Mouse (Mus musculus) brown adipose tissue, adult 24 weeks (tissue): ENCODE results near the gene Itgb6. TPM values are rescaled to one million over a fixed set of nuclear protein-coding genes. Genes with fewer than 3 reads are reported as not detected.

Source experiments
- H3K27ac ChIP-seq: fragments of 200-500 bp; replicated peaks from 2 replicates; pipeline ENCODE4 v1.5.1; 2012; ENCODE audit warnings: low read depth, mild to moderate bottlenecking, low read length
- H3K4me1 ChIP-seq: fragments of 200-500 bp; 2 replicates; pipeline ENCODE4 v1.6.1; 2012; ENCODE audit warnings: low read length, mixed read lengths; ENCODE audit not compliant: control insufficient read depth, insufficient read depth, insufficient read length
- H3K4me3 ChIP-seq: fragments of 200-500 bp; 2 replicates; pipeline ENCODE4 v1.5.1; 2012; ENCODE audit warnings: low read depth, mild to moderate bottlenecking, low read length, moderate library complexity; ENCODE audit not compliant: insufficient read depth
- polyA plus RNA-seq: library from polyadenylated mRNA; stranded (reverse); fragments of >200 nt; gene quantifications from 2 replicates; pipeline ENCODE4 v1.2.4, GENCODE M21; 2012; ENCODE audit not compliant: missing spikeins, insufficient read depth, insufficient read length

The Itgb6 gene
- polyA plus RNA-seq, 1 experiment: not detected

DNA sequence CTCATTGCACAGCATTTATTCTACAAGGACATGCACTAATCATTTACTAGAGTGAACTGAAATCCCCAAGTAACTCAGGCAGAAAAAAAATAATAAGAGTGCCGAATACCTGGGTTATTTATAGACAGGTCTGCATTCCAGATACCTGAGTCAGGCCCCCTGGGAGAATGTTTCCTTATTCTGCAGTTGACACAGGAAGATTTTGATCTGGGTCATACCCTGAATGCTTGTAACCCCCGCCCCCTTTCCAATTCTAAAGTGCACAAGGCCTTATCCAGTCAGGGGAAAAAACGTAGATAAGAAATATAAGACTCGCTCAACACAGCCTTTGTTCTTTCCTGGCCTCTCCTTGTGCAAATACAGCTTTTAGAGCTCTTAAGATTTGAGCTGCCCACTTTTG is 19.1 kb downstream of the Itgb6 start:
- Histone ChIP-seq H3K4me1 (peaks cover 8% of the 10 kb centered on the region; the same call in 1 of the 2 replicates), H3K27ac (no peak overlapping the region), H3K4me3 (no peak overlapping the region)

DNA sequence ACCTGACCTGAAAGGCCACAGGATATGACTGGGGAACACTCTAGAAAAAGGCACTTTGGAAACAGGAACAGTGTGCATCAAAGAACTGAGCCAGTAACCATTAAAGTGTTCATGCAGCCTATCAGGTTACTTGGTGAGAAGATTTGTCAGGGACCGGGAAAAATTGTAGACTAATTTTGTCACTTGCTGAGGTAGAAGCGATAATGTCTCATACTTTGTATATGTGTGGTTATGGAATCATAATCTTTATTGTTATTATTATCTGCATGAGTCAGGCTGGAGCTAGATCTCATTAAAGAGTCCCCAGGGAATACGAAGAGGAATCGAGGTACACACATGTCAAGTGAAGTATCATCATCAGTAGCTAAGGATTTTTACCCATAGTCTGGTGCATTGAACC is 21.5 kb downstream of the Itgb6 start:
- no peak overlapping the region for H3K4me3 ChIP-seq
- H3K27ac ChIP-seq: no peak overlapping the region
- H3K4me1 ChIP-seq: peaks cover 16% of the 10 kb centered on the region

DNA sequence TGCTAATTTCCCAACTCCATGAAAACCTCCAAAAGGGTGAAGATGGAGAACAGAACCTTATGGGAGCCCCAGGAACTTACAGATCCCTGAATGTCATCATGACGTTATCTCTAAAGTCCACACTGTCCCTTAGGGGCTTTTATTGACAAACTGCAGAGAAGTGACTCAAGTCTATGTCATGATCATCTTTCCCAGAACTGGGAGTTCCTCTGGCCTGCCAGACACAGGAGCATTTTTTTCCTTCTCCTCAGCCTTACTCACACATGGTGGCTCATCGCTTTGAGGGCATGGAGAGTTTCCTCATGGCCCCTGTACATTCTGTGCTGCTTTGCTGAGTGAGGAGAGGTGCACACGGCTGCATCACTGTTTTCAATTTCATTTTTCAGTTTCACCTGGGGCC is 22.4 kb downstream of the Itgb6 start:
- Histone ChIP-seq H3K4me1 (peaks cover 16% of the 10 kb centered on the region), H3K27ac (peak overlapping the region; percentile 28)

DNA sequence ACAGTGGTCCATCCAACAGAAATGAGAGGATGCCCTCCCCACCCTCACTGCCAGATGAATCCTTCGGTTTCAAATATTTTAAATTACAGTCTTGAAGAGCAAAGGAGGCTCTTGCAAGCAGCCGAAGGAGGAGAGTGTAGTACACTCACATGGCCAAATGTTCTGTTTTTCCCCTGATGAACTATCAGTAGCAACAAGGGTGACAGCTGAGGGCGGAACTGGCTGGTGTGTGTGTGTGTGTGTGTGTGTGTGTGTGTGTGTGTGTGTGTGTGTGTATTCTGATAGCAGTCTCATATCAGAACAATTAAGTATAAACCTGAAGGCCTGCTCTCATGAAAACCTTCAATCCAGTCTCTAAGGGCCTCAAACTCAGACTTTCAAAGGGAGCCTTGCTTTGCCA is 22.9 kb downstream of the Itgb6 start:
- Histone ChIP-seq H3K4me1 (peaks cover 16% of the 10 kb centered on the region), H3K27ac (peak overlapping the region; percentile 28), H3K4me3 (no peak overlapping the region)

More for the DNA sequence above, 22.4 kb downstream of the Itgb6 start:
- H3K4me3 ChIP-seq: no peak overlapping the region

DNA sequence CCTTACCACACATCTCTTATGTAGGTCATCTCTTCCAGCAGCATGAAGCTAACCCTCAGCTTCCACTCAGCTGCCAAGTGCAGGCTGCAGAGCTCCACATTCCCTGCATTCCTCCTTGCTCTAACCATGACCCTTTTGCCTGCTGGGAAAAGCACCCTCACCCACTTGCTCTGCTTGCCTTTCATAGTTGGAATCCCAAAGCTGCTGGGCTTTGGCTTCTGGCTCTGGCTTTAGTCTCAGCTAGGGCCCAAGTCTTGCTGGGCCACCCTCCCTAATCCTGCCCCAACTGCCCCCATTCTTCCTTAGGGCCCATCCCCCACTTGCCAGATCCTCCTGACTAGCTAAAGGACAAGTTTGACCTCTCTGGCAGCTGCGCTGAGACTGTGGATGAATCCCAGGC is 24.3 kb downstream of the Itgb6 start:
- Histone ChIP-seq H3K4me3 (no peak overlapping the region), H3K4me1 (peaks cover 16% of the 10 kb centered on the region), H3K27ac (peak overlapping the region; percentile 53)

DNA sequence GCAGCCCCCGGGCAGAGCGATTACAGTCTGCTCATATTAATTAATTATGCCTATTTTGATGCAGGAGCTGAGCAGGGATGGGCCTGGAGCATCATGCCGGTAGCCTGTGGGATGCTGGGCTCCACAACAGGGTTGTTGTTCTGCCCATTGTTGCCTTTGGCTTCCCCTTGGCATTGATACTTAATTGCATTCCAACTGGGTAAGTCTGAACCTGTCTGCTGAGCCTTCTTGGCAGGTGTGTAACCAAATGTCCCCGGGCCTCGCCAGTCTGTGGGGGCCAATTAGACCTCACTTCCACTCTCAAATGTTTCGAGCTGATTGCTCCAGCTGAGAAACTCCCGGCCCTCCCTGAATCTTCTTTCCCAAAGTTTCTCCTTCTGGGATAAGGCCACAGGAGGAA is 24.9 kb downstream of the Itgb6 start:
- Histone ChIP-seq H3K27ac (peak overlapping the region; percentile 53), H3K4me1 (peaks cover 16% of the 10 kb centered on the region), H3K4me3 (no peak overlapping the region)

DNA sequence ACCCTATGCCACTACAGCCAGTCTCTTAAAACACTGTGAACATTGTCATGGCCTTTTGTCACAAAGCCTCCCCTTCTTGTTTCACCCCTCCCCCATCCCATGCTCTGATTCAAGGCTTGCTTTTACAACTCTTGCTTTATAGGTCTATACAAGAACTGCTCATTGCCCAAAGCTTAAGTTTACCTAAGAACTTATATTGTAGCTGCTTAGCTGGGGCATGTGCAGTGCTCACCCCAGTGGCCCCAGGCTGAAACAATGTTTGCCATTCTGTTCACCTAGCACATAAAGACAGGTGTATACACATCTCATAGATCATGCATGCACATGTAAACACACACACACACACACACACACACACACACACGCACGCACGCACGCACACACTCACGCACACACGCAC is 25.9 kb downstream of the Itgb6 start:
- H3K27ac ChIP-seq: no peak overlapping the region
- no peak overlapping the region for H3K4me3 ChIP-seq

DNA sequence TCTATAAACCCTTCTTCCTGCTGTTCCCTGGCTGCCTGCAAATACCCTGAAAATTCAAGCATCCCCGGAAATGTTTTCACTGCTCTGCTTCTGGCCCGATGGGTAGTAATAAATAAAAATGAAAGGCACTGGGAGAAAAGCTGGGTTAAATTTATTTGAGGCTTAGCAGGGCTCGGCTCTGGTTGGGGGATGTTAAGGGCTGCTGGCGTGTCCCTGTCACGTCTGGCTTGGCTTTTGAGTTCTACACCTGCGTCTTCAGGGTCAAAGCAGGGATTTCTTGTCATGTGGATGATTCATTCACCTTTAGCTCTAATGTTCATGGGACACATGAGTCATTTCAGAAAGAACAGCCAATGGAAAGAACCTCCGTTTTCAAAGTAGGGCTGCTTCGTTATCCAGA is 26.7 kb downstream of the Itgb6 start:
- Histone ChIP-seq H3K4me3 (no peak overlapping the region), H3K4me1 (peaks cover 16% of the 10 kb centered on the region), H3K27ac (no peak overlapping the region)

More for the DNA sequence above, 25.9 kb downstream of the Itgb6 start:
- peaks cover 16% of the 10 kb centered on the region for H3K4me1 ChIP-seq

DNA sequence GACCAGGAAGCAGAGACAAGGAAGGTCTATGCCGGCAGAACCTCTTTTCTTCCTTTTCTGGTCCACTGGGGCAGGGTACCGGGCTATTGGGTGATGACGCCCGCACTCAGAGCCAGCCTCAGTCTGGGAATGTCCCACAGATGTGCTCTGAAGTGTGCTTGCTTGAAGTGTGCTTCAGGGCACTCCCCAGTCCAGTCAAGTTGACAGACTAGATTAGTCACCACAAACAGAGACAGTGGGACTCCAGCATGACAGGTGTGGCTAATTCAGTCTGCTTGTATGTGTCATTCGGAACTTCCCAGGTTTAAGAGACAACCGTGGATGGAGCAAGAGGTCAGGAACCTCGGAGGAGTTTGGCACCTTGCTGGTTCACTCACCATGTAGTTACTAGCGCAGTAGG is 27.9 kb downstream of the Itgb6 start:
- Histone ChIP-seq H3K27ac (no peak overlapping the region), H3K4me1 (peaks cover 16% of the 10 kb centered on the region), H3K4me3 (no peak overlapping the region)

DNA sequence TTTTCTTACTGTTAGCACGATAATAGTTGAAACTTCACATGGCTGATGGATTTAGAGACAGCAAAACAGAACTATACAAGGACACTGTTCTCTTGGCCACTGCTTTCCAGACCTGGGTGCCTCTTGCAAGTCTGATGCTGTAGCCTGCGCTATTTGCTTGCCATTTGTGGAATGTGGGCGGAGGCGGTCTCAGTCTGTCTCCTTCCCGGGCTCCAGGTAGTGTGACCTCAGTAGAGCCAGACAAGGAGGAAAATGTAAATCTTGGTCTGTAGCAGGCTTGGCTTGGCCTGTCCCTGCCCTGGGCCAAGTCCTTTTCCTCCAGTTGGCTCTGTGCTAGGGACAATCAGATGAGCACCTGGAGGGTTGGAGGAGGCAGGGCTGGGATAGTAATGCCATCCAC is 30.2 kb downstream of the Itgb6 start:
- Histone ChIP-seq H3K4me1 (peaks cover 2% of the 10 kb centered on the region), H3K4me3 (no peak overlapping the region), H3K27ac (no peak overlapping the region)

DNA sequence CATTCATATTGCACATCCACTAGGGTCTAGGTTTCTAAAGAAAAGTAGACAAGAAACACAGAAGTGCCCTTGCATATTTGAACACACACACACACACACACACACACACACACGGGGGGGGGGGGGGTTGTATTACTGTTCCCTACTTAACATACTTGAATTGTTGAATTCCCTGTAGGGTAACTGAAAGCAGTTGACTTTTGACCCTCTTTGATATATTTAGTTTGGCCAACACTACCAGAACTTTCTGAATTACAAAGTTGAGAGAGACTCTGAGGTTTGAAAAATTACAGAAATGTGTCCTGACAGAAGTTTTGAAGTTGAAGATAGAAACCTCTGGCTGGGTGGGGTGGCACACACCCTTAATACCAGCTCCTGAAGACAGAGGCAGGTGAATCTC is 32.2 kb downstream of the Itgb6 start:
- Histone ChIP-seq H3K4me3 (no peak overlapping the region), H3K27ac (peak overlapping the region; percentile 98), H3K4me1 (peaks cover 2% of the 10 kb centered on the region)

DNA sequence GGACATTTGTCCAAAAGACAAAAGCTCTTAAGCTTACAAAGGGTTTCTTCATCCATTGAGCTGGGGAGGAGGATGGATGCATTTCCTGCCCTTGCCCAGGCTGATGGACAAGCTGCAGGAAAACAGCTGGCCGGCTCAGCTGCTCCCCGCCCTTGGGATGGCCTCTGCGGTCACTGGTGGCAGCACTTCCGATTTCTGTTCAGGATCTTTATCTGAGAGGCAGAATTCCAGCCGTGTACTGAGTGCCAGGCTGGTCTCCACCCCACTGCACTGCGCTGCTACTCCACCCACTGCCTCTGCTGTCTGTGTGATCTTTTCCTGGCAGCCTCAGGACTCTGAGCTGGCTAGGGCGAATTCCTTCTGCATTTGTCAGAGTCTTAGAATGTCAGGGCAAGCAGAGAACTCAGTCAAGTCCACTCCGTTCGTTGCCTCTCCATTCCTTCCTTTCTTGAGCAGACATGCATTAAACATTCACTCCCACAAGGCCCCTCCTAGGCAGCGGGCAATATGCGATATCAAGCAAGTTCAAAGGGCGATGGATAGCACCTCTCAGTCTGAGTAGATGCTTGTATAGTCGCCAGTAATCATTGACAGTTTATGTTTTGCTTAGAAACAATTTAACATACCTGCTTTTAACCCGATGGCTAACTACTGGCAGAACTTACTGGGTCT is 33.4 kb downstream of the Itgb6 start:
- H3K4me1 ChIP-seq: peaks cover 2% of the 10 kb centered on the region
- peak overlapping the region; percentile 68; the same call in 1 of the 2 replicates for H3K27ac ChIP-seq
- no peak overlapping the region for H3K4me3 ChIP-seq

DNA sequence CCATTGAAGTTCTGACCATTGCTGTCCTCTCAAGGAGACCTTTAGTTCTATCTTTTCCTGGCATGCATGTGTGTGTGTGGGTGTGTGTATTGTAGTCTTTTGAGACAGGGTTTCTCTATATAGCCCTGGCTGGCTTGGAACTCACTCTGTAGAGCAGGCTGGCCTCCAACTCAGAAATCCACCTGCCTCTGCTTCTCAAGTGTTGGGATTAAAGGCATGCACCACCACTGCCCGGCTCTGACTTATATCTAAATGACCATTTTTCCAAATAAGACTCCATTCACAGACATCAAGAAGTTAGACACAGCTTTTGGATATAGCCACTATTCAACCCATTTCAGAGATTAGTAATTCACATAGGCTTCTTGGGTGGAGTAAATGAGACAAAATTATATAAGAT is 34.3 kb downstream of the Itgb6 start:
- H3K4me1 ChIP-seq: peaks cover 2% of the 10 kb centered on the region
- H3K27ac ChIP-seq: no peak overlapping the region
- H3K4me3 ChIP-seq: no peak overlapping the region

DNA sequence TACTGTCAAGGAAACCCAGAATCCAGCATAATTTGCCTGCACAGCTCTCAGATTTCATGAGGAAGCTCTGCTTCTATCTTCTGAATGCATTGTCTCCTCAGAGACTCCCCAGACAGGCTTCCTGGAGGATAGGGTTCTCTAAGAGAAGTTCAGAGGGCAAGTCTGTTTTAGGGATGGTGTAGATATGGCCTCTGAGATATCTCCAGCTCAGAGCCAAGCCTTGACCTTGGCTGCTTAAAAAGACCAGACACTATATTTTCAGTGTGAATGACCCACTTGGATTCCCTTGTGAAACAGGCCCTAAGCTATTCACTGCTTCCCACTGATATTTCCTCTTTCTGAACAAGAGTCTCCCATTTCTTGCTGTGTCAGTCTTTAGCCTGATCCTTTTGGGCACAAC is 36.5 kb downstream of the Itgb6 start:
- H3K4me1 ChIP-seq: peaks cover 2% of the 10 kb centered on the region
- no peak overlapping the region for H3K4me3 ChIP-seq
- H3K27ac ChIP-seq: no peak overlapping the region

DNA sequence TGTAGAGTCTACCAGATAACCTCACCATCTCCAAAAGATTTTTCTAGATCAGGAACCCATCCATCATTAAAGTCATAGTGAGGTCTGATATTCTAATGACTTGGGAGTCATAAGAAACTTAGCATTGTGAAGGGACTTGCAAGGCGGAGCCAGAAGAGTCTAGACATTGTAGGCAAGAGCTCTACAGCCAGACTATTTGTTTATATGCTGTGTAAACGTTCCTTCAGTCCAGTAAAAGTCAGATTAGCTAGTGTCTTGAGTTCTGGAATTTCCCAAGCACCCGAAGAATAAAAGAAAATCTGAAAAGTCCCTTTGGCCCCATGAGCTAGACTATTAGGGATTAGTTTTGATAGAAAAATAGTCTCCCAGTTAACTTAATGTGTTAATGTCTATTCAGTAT is 38.3 kb downstream of the Itgb6 start:
- H3K4me3 ChIP-seq: no peak overlapping the region
- no peak overlapping the region for H3K27ac ChIP-seq
- no peaks in the 10 kb centered on the region; the same call in 1 of the 2 replicates for H3K4me1 ChIP-seq

DNA sequence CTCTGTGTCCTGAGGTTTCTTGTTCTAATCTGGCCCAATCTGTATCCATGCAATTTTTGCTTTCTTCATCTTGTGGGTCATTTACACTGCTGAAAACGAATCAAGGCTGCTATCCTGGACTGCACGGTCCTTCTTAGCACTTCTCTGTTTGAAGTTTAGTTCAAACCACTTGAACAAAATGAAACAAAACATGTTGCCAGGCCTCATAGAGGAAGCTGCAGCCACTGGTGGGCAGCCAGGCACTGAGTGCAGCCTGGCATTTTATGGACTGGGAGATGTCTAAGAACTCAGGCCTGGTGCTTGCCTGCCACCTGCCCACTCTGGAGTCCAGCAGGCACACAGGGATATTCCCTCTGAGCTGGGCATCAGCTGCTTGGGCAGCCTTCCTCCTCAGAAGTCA is 39.9 kb downstream of the Itgb6 start:
- no peak overlapping the region for H3K27ac ChIP-seq
- no peaks in the 10 kb centered on the region; the same call in 1 of the 2 replicates for H3K4me1 ChIP-seq
- no peak overlapping the region for H3K4me3 ChIP-seq
